Mouse (Mus musculus): Measurements from ENCODE around the gene N4bp3.

DNA sequence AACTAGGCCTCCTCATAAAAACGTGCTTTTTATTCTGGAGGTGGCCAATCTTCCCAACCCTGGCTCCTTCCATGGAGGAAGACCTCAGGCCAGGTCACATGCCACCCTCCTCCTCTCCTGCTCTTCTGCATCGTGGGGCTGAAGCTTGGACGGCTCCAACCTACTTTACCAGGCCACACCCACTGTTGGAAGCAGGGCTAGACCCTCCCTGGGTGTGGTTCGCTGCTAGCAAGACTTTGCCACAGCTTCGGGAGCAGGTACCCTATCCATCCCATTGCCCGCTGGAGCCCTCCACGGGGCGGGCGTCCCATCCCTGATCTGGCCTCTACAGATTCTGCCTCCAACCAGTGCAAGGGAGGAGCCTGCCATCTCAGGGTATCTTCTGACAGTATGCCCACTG lies 7.4 kb downstream of the N4bp3 start:
- TF ChIP-seq CTCF (IDR thresholded peaks at IDR 0.05; ENCODE audit: control insufficient read depth, insufficient read depth, insufficient read length): no peak
- no peak for TF ChIP-seq USF1 (IDR thresholded peaks at IDR 0.05; ENCODE audit: low read depth)
- no peak for TF ChIP-seq MYOG (IDR thresholded peaks at IDR 0.05; ENCODE audit: control insufficient read depth, extremely low read depth, insufficient read length)
- no peak for TF ChIP-seq MYOD1 (IDR thresholded peaks at IDR 0.05; ENCODE audit: control insufficient read depth, insufficient read length, low read depth)
- TF ChIP-seq MAX (IDR thresholded peaks at IDR 0.05): no peak
- TF ChIP-seq CEBPB (IDR thresholded peaks at IDR 0.05; ENCODE audit: low read depth): no peak
- TF ChIP-seq FOSL1 (IDR thresholded peaks at IDR 0.05; ENCODE audit: insufficient read depth, low read length, poor library complexity, severe bottlenecking): no peak

Measured in C2C12 (cell line).